Mouse (Mus musculus) forebrain, embryonic 14.5 days (tissue): ENCODE data around the gene Paip2b. TPM values are rescaled to one million over a fixed set of nuclear protein-coding genes. Genes with fewer than 3 reads are reported as not detected.
A peak's percentile ranks its signal among the peaks of the same experiment; 100 is the strongest.

Experiments
- ATAC-seq: fragments of 200-750 bp; cut with Nextera tagmentation; 2 replicates; pipeline ENCODE4 v1.8.0; 2017; ENCODE audit warnings: mild to moderate bottlenecking, moderate library complexity
- DNase-seq: peaks from one replicate; pipeline ENCODE4 v3.0.0-alpha.2; 2015; ENCODE audit warnings: low spot score
- H3K27ac ChIP-seq: fragments of 300-500 bp; sonication (generic); 2 replicates; pipeline ENCODE4 v1.5.1; 2014; ENCODE audit warnings: low read depth, mild to moderate bottlenecking, control low read depth, low read length, moderate library complexity
- H3K27me3 ChIP-seq: fragments of 300-500 bp; sonication (generic); replicated peaks from 2 replicates; pipeline ENCODE4 v1.6.1; 2014; ENCODE audit warnings: low read length, control low read depth, mixed read lengths; ENCODE audit not compliant: control insufficient read depth, insufficient read depth
- H3K36me3 ChIP-seq: fragments of 300-500 bp; sonication (generic); 2 replicates; pipeline ENCODE4 v1.6.1; 2014; ENCODE audit warnings: low read length, control low read depth; ENCODE audit not compliant: control insufficient read depth, insufficient read depth
- H3K4me1 ChIP-seq: fragments of 300-500 bp; sonication (generic); 2 replicates; pipeline ENCODE4 v1.6.1; 2014; ENCODE audit warnings: antibody characterized with exemption, low read length, control low read depth; ENCODE audit not compliant: control insufficient read depth, insufficient read depth
- H3K4me2 ChIP-seq: fragments of 300-500 bp; sonication (generic); 2 replicates; pipeline ENCODE4 v1.6.1; 2014; ENCODE audit warnings: mild to moderate bottlenecking, control low read depth, low read length
- H3K4me3 ChIP-seq: fragments of 300-500 bp; sonication (generic); 2 replicates; pipeline ENCODE4 v1.5.1; 2014; ENCODE audit warnings: low read depth, low read length, control low read depth
- H3K9ac ChIP-seq: fragments of 300-500 bp; sonication (generic); 2 replicates; pipeline ENCODE4 v1.6.1; 2014; ENCODE audit warnings: mild to moderate bottlenecking, low read length, control low read depth, moderate library complexity
- H3K9me3 ChIP-seq: fragments of 300-500 bp; sonication (generic); replicated peaks from 2 replicates; pipeline ENCODE4 v1.6.1; 2016; ENCODE audit warnings: low read length, control low read depth, mixed read lengths; ENCODE audit not compliant: control insufficient read depth
- WGBS: fragments of 180-500 bp; shearing (Covaris S2); extraction: QIAGEN DNeasy Blood & Tissue Kit; methylation state at CpG from one replicate; pipeline ENCODE4 v1.1.7; 2014; 5-methylcytosine and 5-hydroxymethylcytosine counted together
- polyA plus RNA-seq: library from polyadenylated mRNA; unstranded; fragments of >200 nt; fragmentation: Nextera tagmentation; extraction: Ambion mirVana; gene quantifications from 2 replicates; pipeline ENCODE4 v1.2.1, GENCODE M21; 2014

Gene Paip2b
- 30.1 and 32.0 TPM in 2 replicates for polyA plus RNA-seq

GRCm38 (mm10) chr6:83831606-83832123 lies at the start of gene Paip2b:
Gene Paip2b (minus strand): TSS chr6:83831741.
- peak within 1 kb of the TSS; percentile 83 for H3K27ac ChIP-seq
- peak within 1 kb of the TSS; percentile 66 for H3K9ac ChIP-seq
- H3K4me1 ChIP-seq = peaks cover 5% of the 10 kb centered on the region; the same call in 1 of the 2 replicates
- peak; percentile 98 for ATAC-seq
- 0% methylated on average over 37 of the region's 37 CpGs for WGBS
- peak within 1 kb of the TSS; percentile 63 for H3K4me2 ChIP-seq
- H3K4me3 ChIP-seq = peak within 1 kb of the TSS; percentile 72
- H3K27me3 ChIP-seq = no peaks in the 10 kb centered on the region
- peak; percentile 100 for DNase-seq
- no peaks in the 10 kb centered on the region for H3K36me3 ChIP-seq
- H3K9me3 ChIP-seq = no peaks in the 10 kb centered on the region

DNA sequence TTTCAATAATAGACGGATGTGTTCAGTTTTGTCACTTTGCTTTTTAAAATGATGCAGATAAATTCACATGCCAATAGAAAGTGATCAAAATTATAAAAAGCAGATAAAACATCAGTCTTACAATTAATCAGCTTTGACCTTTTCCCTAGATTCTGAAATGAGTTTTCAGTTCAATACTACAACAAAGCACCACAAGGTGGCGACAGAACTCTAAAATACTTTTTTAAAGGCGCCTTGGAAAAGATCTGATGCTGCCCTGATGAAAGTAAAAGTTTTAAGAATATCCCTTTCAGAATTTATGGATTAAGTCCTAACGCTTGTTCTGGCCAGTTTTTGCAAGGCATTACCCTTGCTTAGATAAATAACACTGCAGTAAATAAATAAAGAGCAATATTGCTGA lies 48.3 kb upstream of the Paip2b start:
- WGBS = 1% methylated on average over 4 of the region's 4 CpGs
- Histone ChIP-seq H3K27me3 (no peaks in the 10 kb centered on the region), H3K4me1 (no peaks in the 10 kb centered on the region), H3K36me3 (no peaks in the 10 kb centered on the region), H3K9me3 (no peaks in the 10 kb centered on the region), H3K4me2 (no peak overlapping the region), H3K4me3 (no peak overlapping the region), H3K9ac (no peak overlapping the region), H3K27ac (no peak overlapping the region)
- ATAC-seq (no peak), DNase-seq (peak; percentile 85)

DNA sequence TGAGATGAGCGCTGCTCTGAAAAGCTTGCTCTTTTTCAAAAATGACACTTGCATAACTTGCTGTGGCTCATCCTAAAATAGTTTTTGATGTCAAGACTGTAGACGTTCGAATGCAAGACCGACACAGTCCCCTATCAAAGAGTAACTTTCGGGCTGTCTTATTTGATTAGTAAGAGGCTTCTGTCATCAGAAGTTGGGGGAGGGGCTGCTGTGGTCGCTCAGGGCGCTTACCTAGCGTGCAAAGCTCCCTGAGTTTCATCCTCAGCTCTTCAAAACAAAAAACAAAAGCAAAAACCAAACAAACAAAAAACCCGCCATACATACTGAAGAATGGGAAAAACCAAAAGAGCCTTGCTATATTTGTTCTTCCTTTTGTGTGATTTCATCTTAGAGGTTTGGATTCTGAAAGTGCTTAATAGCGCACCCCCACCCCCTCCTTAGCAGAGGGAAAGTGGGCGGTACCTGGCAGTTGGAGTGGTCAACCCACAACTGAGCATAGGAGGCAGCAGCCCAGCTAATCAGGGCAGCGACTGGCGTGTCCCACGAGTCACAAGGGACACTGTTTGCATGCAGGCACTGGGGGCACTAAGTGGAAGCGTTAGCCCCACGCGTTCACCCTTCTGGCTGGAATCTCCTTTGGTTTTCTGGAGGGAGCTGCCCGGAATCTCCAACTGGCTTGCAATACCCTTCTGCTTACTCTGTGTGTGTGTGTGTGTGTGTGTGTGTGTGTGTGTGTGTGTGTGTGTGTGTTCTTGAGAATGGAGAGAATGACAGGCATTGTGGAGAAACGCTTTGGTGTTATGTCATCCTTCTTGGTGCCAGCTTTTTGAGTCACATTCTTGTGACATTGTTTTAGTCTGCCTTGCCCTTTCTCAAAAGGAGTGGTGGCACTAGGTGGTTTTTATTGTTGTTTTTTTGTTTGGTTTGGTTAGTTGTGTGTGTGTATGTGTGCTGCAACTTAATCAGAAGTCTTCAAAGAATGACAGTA lies 36.4 kb upstream of the Paip2b start:
- H3K4me1 ChIP-seq = peaks cover 6% of the 10 kb centered on the region; the same call in 1 of the 2 replicates
- no peaks in the 10 kb centered on the region for H3K27me3 ChIP-seq
- peak overlapping the region; percentile 95 for H3K4me2 ChIP-seq
- WGBS = 2% methylated on average over 19 of the region's 19 CpGs
- DNase-seq (peak; percentile 48), ATAC-seq (peak; percentile 43)
- peak overlapping the region; percentile 60 for H3K9ac ChIP-seq
- peak overlapping the region; percentile 61 for H3K4me3 ChIP-seq
- no peaks in the 10 kb centered on the region for H3K9me3 ChIP-seq
- no peaks in the 10 kb centered on the region for H3K36me3 ChIP-seq
- H3K27ac ChIP-seq = no peak overlapping the region

DNA sequence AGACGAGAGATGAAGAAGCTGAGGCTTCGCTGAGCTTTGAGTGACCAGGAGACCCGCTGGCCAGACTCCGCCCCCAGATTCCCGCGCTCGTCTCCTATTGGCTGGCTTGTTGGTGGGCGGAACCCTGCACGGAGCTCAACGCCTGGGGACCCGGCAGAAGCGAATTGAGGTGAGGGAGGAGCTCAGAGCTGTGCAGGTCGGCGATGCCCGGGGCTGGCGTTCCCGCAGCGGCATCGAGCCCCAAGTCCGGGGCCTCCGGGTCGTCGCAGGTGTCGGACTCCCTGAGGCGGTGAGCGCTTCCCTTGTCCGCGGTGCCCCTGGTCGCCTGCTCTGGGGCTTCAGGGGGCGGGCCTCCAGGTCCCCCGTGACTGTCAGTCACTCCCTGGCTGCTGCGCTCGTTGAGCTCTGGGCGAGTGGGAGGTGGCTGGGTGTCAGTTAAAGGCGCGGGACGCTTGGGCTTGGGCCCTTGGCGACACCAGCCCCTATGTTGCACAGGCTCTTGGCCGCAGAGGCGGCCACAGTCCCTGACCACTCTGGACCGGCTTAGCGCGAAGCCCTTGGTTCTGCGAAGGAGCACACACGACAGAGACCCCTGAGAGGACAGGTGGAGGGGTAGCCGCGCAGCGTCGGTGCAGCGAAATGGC lies 35.5 kb upstream of the Paip2b start, which contains the start of gene Zfp638:
Gene Zfp638 (plus strand): TSS at position 156 of the 644 bp plus-strand sequence.
- H3K4me3 ChIP-seq = peak within 1 kb of the TSS; percentile 61
- peaks cover 6% of the 10 kb centered on the region; the same call in 1 of the 2 replicates for H3K4me1 ChIP-seq
- ATAC-seq (peak; percentile 98), DNase-seq (peak; percentile 89)
- no peaks in the 10 kb centered on the region for H3K36me3 ChIP-seq
- no peaks in the 10 kb centered on the region for H3K27me3 ChIP-seq
- WGBS = under 1% methylated on average over 49 of the region's 50 CpGs
- no peaks in the 10 kb centered on the region for H3K9me3 ChIP-seq
- peak within 1 kb of the TSS; percentile 60 for H3K9ac ChIP-seq
- H3K27ac ChIP-seq = no peak within 1 kb of the TSS; the same call in 1 of the 2 replicates
- peak within 1 kb of the TSS; percentile 95 for H3K4me2 ChIP-seq

GRCm38 (mm10) chr6:83866423-83866822 lies 34.9 kb upstream of the Paip2b start:
- Histone ChIP-seq H3K4me1 (peaks cover 6% of the 10 kb centered on the region; the same call in 1 of the 2 replicates), H3K27ac (no peak overlapping the region), H3K36me3 (no peaks in the 10 kb centered on the region), H3K4me2 (peak overlapping the region; percentile 95; the same call in 1 of the 2 replicates), H3K4me3 (peak overlapping the region; percentile 61; the same call in 1 of the 2 replicates), H3K9me3 (no peaks in the 10 kb centered on the region), H3K27me3 (no peaks in the 10 kb centered on the region), H3K9ac (no peak overlapping the region)
- ATAC-seq = peak; percentile 10; the same call in 1 of the 2 replicates
- DNase-seq = no peak
- 38% methylated on average over 4 of the region's 4 CpGs for WGBS

DNA sequence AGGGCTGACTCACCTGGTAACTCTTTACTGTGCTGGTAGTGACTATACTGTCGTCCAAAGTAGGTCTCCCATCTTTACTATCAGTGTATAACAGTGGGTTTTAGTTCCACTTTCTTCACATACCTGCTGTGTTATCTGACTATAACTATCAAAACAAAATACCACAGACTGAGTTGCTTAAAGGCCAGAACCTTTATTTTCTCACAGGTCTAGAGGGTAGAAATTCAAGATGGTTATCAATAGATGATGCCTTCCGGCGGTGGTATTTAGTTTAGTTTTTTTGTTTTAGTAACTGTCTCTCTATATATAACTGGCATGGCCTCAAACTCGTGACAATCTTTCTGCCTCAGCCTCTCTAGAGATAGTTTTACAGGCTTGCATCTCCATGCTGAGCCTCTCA lies 32.0 kb upstream of the Paip2b start:
- H3K36me3 ChIP-seq = no peaks in the 10 kb centered on the region
- H3K9ac ChIP-seq = no peak overlapping the region
- H3K4me2 ChIP-seq = no peak overlapping the region
- 77% methylated on average over 4 of the region's 4 CpGs for WGBS
- no peak overlapping the region for H3K4me3 ChIP-seq
- no peak overlapping the region for H3K27ac ChIP-seq
- ATAC-seq = no peak
- no peaks in the 10 kb centered on the region for H3K9me3 ChIP-seq
- no peaks in the 10 kb centered on the region for H3K27me3 ChIP-seq
- DNase-seq = no peak
- H3K4me1 ChIP-seq = peaks cover 6% of the 10 kb centered on the region; the same call in 1 of the 2 replicates

DNA sequence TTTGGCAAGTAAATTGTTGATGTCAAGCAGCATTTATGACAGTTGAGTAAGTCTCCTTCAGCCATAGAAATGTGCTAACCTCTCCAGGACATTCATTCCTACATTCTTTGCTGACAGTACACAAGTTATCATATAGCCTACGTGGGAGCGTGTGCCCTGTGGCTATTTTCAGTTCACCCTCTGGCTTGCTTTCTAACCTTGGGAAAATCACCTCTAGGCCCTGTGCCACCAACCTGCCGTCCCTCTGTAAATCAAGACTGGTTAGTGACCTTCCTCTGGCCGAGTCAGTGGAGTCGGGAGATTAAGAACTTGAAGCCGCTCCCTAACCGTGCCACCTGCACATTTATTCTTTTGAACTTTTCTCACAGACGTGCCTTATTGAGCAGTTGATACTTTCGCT lies 28.5 kb upstream of the Paip2b start:
- no peaks in the 10 kb centered on the region for H3K9me3 ChIP-seq
- H3K4me3 ChIP-seq = no peak overlapping the region
- 91% methylated on average over 9 of the region's 9 CpGs for WGBS
- no peaks in the 10 kb centered on the region for H3K36me3 ChIP-seq
- H3K4me1 ChIP-seq = no peaks in the 10 kb centered on the region
- no peaks in the 10 kb centered on the region for H3K27me3 ChIP-seq
- ATAC-seq (no peak), DNase-seq (no peak)
- no peak overlapping the region for H3K27ac ChIP-seq
- no peak overlapping the region for H3K4me2 ChIP-seq
- no peak overlapping the region for H3K9ac ChIP-seq

DNA sequence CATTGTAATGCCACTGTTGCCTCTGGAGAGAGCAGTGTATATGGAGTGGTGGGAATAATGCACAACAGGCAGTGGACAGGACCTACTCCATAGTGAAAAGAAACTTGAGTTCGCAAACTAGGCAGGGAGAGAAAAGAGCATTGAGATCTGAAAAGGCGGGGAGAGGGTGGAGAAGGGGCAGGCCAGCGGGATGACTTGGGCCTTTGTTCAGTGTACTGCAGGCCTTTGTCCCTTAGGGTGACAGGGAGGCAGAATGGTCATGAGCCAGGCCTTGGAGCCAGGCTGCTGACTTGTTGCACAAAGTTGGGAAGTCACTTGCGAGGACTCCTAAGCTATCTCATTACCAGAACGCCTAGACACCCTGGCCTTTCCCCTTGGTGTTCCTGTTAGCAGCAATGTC lies 25.9 kb upstream of the Paip2b start:
- no peak overlapping the region for H3K4me2 ChIP-seq
- H3K36me3 ChIP-seq = no peaks in the 10 kb centered on the region
- no peaks in the 10 kb centered on the region for H3K9me3 ChIP-seq
- no peak overlapping the region for H3K27ac ChIP-seq
- H3K9ac ChIP-seq = no peak overlapping the region
- H3K4me1 ChIP-seq = no peaks in the 10 kb centered on the region
- ATAC-seq = no peak
- WGBS = 45% methylated on average over 5 of the region's 5 CpGs
- DNase-seq = no peak
- no peaks in the 10 kb centered on the region for H3K27me3 ChIP-seq
- H3K4me3 ChIP-seq = no peak overlapping the region
